Mouse (Mus musculus): ENCODE measurements around the gene Atp6v0a1. TPM values are rescaled to one million over a fixed set of nuclear protein-coding genes. Genes with fewer than 3 reads are reported as not detected.

Gene Atp6v0a1
- polyA plus RNA-seq, 1 experiment = 294 TPM

GRCm38 (mm10) chr11:101055418-101055817 is 46.2 kb downstream of the Atp6v0a1 start:
- no peak overlapping the region for H3K27ac ChIP-seq (ENCODE audit: insufficient read depth, low read length)

GRCm38 (mm10) chr11:101056885-101057284 is 47.6 kb downstream of the Atp6v0a1 start:
- Histone ChIP-seq H3K4me1 (ENCODE audit: control insufficient read depth, insufficient read depth, low read length) (peaks cover 16% of the 10 kb centered on the region), H3K27ac (ENCODE audit: insufficient read depth, low read length) (no peak overlapping the region; the same call in 1 of the 2 replicates), H3K4me3 (replicated peaks; ENCODE audit: insufficient read depth, low read depth, low read length) (no peak overlapping the region), H3K27me3 (ENCODE audit: control insufficient read depth, insufficient read depth, low read length) (no peaks in the 10 kb centered on the region)
- 32% methylated on average over 8 of the region's 8 CpGs for WGBS
- no peak for TF ChIP-seq POLR2A (IDR thresholded peaks at IDR 0.05; ENCODE audit: borderline replicate concordance, insufficient read depth, low read length)
- TF ChIP-seq CTCF (IDR thresholded peaks at IDR 0.05; ENCODE audit: borderline replicate concordance, insufficient read depth, low read depth, low read length) = no peak
- DNase-seq = no peak

More at GRCm38 (mm10) chr11:101055418-101055817, 46.2 kb downstream of the Atp6v0a1 start:
- peaks cover 19% of the 10 kb centered on the region for H3K4me1 ChIP-seq (ENCODE audit: control insufficient read depth, insufficient read depth, low read length)
- no peaks in the 10 kb centered on the region for H3K27me3 ChIP-seq (ENCODE audit: control insufficient read depth, insufficient read depth, low read length)
- no peak overlapping the region for H3K4me3 ChIP-seq (replicated peaks; ENCODE audit: insufficient read depth, low read depth, low read length)
- 64% methylated on average over 14 of the region's 14 CpGs for WGBS
- DNase-seq = no peak
- TF ChIP-seq CTCF (IDR thresholded peaks at IDR 0.05; ENCODE audit: borderline replicate concordance, insufficient read depth, low read depth, low read length) (no peak), POLR2A (IDR thresholded peaks at IDR 0.05; ENCODE audit: borderline replicate concordance, insufficient read depth, low read length) (no peak)

GRCm38 (mm10) chr11:101057860-101058259 is 48.6 kb downstream of the Atp6v0a1 start:
- DNase-seq = peak; percentile 87 to 92
- Histone ChIP-seq H3K27ac (ENCODE audit: insufficient read depth, low read length) (peak overlapping the region; percentile 10; the same call in 1 of the 2 replicates), H3K4me1 (ENCODE audit: control insufficient read depth, insufficient read depth, low read length) (peaks cover 24% of the 10 kb centered on the region), H3K27me3 (ENCODE audit: control insufficient read depth, insufficient read depth, low read length) (no peaks in the 10 kb centered on the region), H3K4me3 (replicated peaks; ENCODE audit: insufficient read depth, low read depth, low read length) (no peak overlapping the region)
- TF ChIP-seq POLR2A (IDR thresholded peaks at IDR 0.05; ENCODE audit: borderline replicate concordance, insufficient read depth, low read length) = no peak
- TF ChIP-seq CTCF (IDR thresholded peaks at IDR 0.05; ENCODE audit: borderline replicate concordance, insufficient read depth, low read depth, low read length) = peak; percentile 83
- 17% methylated on average over 5 of the region's 5 CpGs for WGBS

GRCm38 (mm10) chr11:101058726-101059125 is 49.5 kb downstream of the Atp6v0a1 start:
- DNase-seq = no peak
- no peaks in the 10 kb centered on the region for H3K27me3 ChIP-seq (ENCODE audit: control insufficient read depth, insufficient read depth, low read length)
- no peak overlapping the region for H3K4me3 ChIP-seq (replicated peaks; ENCODE audit: insufficient read depth, low read depth, low read length)
- peaks cover 33% of the 10 kb centered on the region for H3K4me1 ChIP-seq (ENCODE audit: control insufficient read depth, insufficient read depth, low read length)
- WGBS = 83% methylated on average over 5 of the region's 5 CpGs
- TF ChIP-seq CTCF (IDR thresholded peaks at IDR 0.05; ENCODE audit: borderline replicate concordance, insufficient read depth, low read depth, low read length) = no peak
- no peak for TF ChIP-seq POLR2A (IDR thresholded peaks at IDR 0.05; ENCODE audit: borderline replicate concordance, insufficient read depth, low read length)
- peak overlapping the region; percentile 10; the same call in 1 of the 2 replicates for H3K27ac ChIP-seq (ENCODE audit: insufficient read depth, low read length)

GRCm38 (mm10) chr11:101059473-101059872 is 50.2 kb downstream of the Atp6v0a1 start:
- Histone ChIP-seq H3K27ac (ENCODE audit: insufficient read depth, low read length) (peak overlapping the region; percentile 79), H3K27me3 (ENCODE audit: control insufficient read depth, insufficient read depth, low read length) (no peaks in the 10 kb centered on the region), H3K4me1 (ENCODE audit: control insufficient read depth, insufficient read depth, low read length) (peaks cover 40% of the 10 kb centered on the region), H3K4me3 (replicated peaks; ENCODE audit: insufficient read depth, low read depth, low read length) (no peak overlapping the region)
- no peak for TF ChIP-seq CTCF (IDR thresholded peaks at IDR 0.05; ENCODE audit: borderline replicate concordance, insufficient read depth, low read depth, low read length)
- TF ChIP-seq POLR2A (IDR thresholded peaks at IDR 0.05; ENCODE audit: borderline replicate concordance, insufficient read depth, low read length) = no peak
- WGBS = 80% methylated on average over 10 of the region's 10 CpGs
- no peak for DNase-seq

- WGBS = 5% methylated on average over 8 of the region's 8 CpGs
- Histone ChIP-seq H3K27me3 (ENCODE audit: control insufficient read depth, insufficient read depth, low read length) (no peaks in the 10 kb centered on the region), H3K27ac (ENCODE audit: insufficient read depth, low read length) (peak overlapping the region; percentile 79), H3K4me3 (replicated peaks; ENCODE audit: insufficient read depth, low read depth, low read length) (no peak overlapping the region), H3K4me1 (ENCODE audit: control insufficient read depth, insufficient read depth, low read length) (peaks cover 42% of the 10 kb centered on the region)
- DNase-seq = peak; percentile 66 to 73
- TF ChIP-seq CTCF (IDR thresholded peaks at IDR 0.05; ENCODE audit: borderline replicate concordance, insufficient read depth, low read depth, low read length) (no peak), POLR2A (IDR thresholded peaks at IDR 0.05; ENCODE audit: borderline replicate concordance, insufficient read depth, low read length) (no peak)
Observed at GRCm38 (mm10) chr11:101060126-101060525, 50.9 kb downstream of the Atp6v0a1 start.

- Histone ChIP-seq H3K4me3 (replicated peaks; ENCODE audit: insufficient read depth, low read depth, low read length) (no peak overlapping the region), H3K27me3 (ENCODE audit: control insufficient read depth, insufficient read depth, low read length) (no peaks in the 10 kb centered on the region), H3K27ac (ENCODE audit: insufficient read depth, low read length) (no peak overlapping the region), H3K4me1 (ENCODE audit: control insufficient read depth, insufficient read depth, low read length) (peaks cover 42% of the 10 kb centered on the region)
- WGBS = 86% methylated on average over 5 of the region's 5 CpGs
- TF ChIP-seq POLR2A (IDR thresholded peaks at IDR 0.05; ENCODE audit: borderline replicate concordance, insufficient read depth, low read length) (no peak), CTCF (IDR thresholded peaks at IDR 0.05; ENCODE audit: borderline replicate concordance, insufficient read depth, low read depth, low read length) (no peak)
- DNase-seq = no peak
Observed at GRCm38 (mm10) chr11:101061049-101061448, 51.8 kb downstream of the Atp6v0a1 start.

- TF ChIP-seq CTCF (IDR thresholded peaks at IDR 0.05; ENCODE audit: borderline replicate concordance, insufficient read depth, low read depth, low read length) (no peak), POLR2A (IDR thresholded peaks at IDR 0.05; ENCODE audit: borderline replicate concordance, insufficient read depth, low read length) (no peak)
- peaks cover 42% of the 10 kb centered on the region for H3K4me1 ChIP-seq (ENCODE audit: control insufficient read depth, insufficient read depth, low read length)
- no peaks in the 10 kb centered on the region for H3K27me3 ChIP-seq (ENCODE audit: control insufficient read depth, insufficient read depth, low read length)
- no peak for DNase-seq
- peak overlapping the region; percentile 87 for H3K27ac ChIP-seq (ENCODE audit: insufficient read depth, low read length)
- H3K4me3 ChIP-seq (replicated peaks; ENCODE audit: insufficient read depth, low read depth, low read length) = no peak overlapping the region
- 44% methylated on average over 12 of the region's 12 CpGs for WGBS
Observed at GRCm38 (mm10) chr11:101062165-101062884, 53.1 kb downstream of the Atp6v0a1 start.
